9 mouse cellular contexts compared by ENCODE assay signal in the genomic region with DNA sequence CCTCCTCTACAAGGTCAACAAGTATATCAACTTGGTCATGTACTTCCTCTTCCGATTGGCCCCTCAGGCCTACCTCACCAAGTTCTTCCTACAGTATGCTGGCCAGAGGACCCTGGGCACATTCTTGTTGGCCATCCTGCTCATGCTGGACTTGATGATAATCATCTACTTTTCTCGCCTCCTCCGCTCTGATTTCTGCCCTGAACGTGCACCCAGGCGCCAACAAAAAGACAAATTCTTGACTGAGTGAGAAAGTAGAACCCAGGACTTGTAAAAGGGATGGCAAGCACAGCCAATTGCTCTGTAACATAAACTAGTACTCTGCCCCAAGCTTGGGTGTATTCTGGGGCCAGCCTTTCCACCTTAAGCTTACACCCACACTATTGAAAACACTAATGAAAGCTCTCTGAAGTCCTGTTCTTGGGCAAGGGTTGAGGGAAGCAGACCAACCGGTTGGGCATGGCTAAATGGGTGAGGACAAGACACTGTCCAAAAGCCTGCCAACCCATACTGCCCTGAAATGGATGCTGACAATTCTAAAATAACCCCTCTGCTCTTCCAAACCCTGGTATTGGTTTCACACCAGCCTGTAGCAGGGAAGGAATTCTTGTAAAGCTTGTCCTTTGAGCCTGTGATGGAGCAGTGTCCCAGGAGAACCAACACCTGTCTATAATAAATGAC. TPM values are rescaled to one million over a fixed set of nuclear protein-coding genes. Genes with fewer than 3 reads are reported as not detected.
DNase-seq lines count a peak whose midpoint lies in the region; ATAC-seq and TF ChIP-seq lines count a peak whose summit lies in the region.
"Had no signal": no experiment of that assay in that cellular context is flagged by ENCODE, and none has a peak within 500 bp of the region (broad histone marks: within the 10 kb centered on the region; RNA-seq: fewer than 3 reads in every experiment).

No protein-coding gene starts in this region.

- H3K36me3 ChIP-seq in heart, embryonic 15.5 days, result peaks cover 29% of the 10 kb centered on the region
- peaks cover 38% of the 10 kb centered on the region for H3K36me3 ChIP-seq in liver, embryonic 12.5 days
- H3K36me3 ChIP-seq in thymus, adult 2 months (ENCODE audit: control insufficient read depth, insufficient read depth, low read length), result peaks cover 17% of the 10 kb centered on the region

- H3K9ac ChIP-seq in heart, embryonic 15.5 days, result no peak overlapping the region
- H3K9ac ChIP-seq in liver, embryonic 12.5 days, result peak overlapping the region; percentile 97

- no peak for TF ChIP-seq CTCF in thymus, adult 2 months (IDR thresholded peaks at IDR 0.05; ENCODE audit: borderline replicate concordance, control insufficient read depth, extremely low read depth, insufficient read depth, low read length, poor library complexity)

- no peak for DNase-seq in heart, postnatal 10 days
- DNase-seq in CD4-positive helper T cell, adult 2 months (ENCODE audit: low read depth, low spot score), result peak; percentile 11
- DNase-seq in c-Kit-positive CD71-positive TER-119-negative erythroid progenitor cells, embryonic 14.5 days (ENCODE audit: low read depth), result peak; percentile 40
- DNase-seq in thymus, adult 2 months, result no peak
- no peak for DNase-seq in ovary, postnatal 10 days (ENCODE audit: low spot score)

- H3K9me3 ChIP-seq in heart, embryonic 15.5 days (replicated peaks), result no peaks in the 10 kb centered on the region
- H3K9me3 ChIP-seq in liver, embryonic 12.5 days (replicated peaks), result no peaks in the 10 kb centered on the region

- H3K27ac ChIP-seq in heart, embryonic 15.5 days, result 0 out of 2 replicates have a peak overlapping the region, but pooled peaks have one; percentile 16
- peak overlapping the region; percentile 100 for H3K27ac ChIP-seq in liver, embryonic 12.5 days
- no peak overlapping the region for H3K27ac ChIP-seq in thymus, adult 2 months (ENCODE audit: control insufficient read depth, insufficient read depth, low read length)

- peak overlapping the region; percentile 75; the same call in 1 of the 2 replicates for H3K4me3 ChIP-seq in heart, embryonic 15.5 days
- peak overlapping the region; percentile 94 for H3K4me3 ChIP-seq in liver, embryonic 12.5 days
- H3K4me3 ChIP-seq in thymus, adult 2 months (ENCODE audit: control insufficient read depth, insufficient read depth, low read length), result no peak overlapping the region

- WGBS in heart, embryonic 15.5 days, result 64% methylated on average over 6 of the region's 6 CpGs
- WGBS in liver, embryonic 12.5 days (ENCODE audit: insufficient replicate concordance), result 31% methylated on average over 6 of the region's 6 CpGs
- WGBS in thymus, adult 2 months, result 94% methylated on average over 6 of the region's 6 CpGs

- TF ChIP-seq POLR2A in thymus, adult 2 months (IDR thresholded peaks at IDR 0.05; ENCODE audit: control insufficient read depth, extremely low read depth, insufficient read depth, low read length, poor library complexity), result no peak

- H3K4me2 ChIP-seq in heart, embryonic 15.5 days, result peak overlapping the region; percentile 96
- peak overlapping the region; percentile 92 for H3K4me2 ChIP-seq in liver, embryonic 12.5 days

- intact Hi-C loops in heart, postnatal 10 days (cut with DNase I), result no loop called here

- no peaks in the 10 kb centered on the region for H3K27me3 ChIP-seq in heart, embryonic 15.5 days
- no peaks in the 10 kb centered on the region for H3K27me3 ChIP-seq in liver, embryonic 12.5 days (replicated peaks)
- no peaks in the 10 kb centered on the region for H3K27me3 ChIP-seq in thymus, adult 2 months (ENCODE audit: control insufficient read depth, insufficient read depth, low read length)

- H3K4me1 ChIP-seq in heart, embryonic 15.5 days (replicated peaks), result peaks cover 49% of the 10 kb centered on the region
- peaks cover 55% of the 10 kb centered on the region for H3K4me1 ChIP-seq in liver, embryonic 12.5 days
- H3K4me1 ChIP-seq in thymus, adult 2 months (replicated peaks; ENCODE audit: control insufficient read depth, insufficient read depth, low read length), result peaks cover 15% of the 10 kb centered on the region

- ATAC-seq in heart, embryonic 15.5 days (replicated peaks; ENCODE audit: insufficient number of reproducible peaks, insufficient read depth, low FRiP score, low read depth), result no peak
- ATAC-seq in liver, embryonic 12.5 days, result no peak
- ATAC-seq in activated CD4-positive, CD25-positive, alpha-beta regulatory T cell, adult 4 months, result no peak

RNA-seq across cellular contexts. Expression of a gene that starts 3.2 kb away (rescaled TPM):
- 717 and 816 TPM in 2 replicates for polyA plus RNA-seq in heart, embryonic 15.5 days (2015; fragmentation: Nextera tagmentation; extraction: Ambion mirVana)
- 100 to 1,000 TPM; 965 to 994 TPM for total RNA-seq in heart, postnatal 10 days (2021)
- 1,112 and 1,156 TPM in 2 replicates for polyA plus RNA-seq in liver, embryonic 12.5 days (2016; fragmentation: Nextera tagmentation; extraction: Ambion mirVana)
- 193 and 312 TPM in 2 replicates for polyA plus RNA-seq in thymus, adult 2 months (2012; rRNA removed)
- polyA plus RNA-seq in activated CD4-positive, CD25-positive, alpha-beta regulatory T cell, adult 4 months (2017; shearing (Covaris generic)), result 1,000 to 10,000 TPM; 3,988 to 4,036 TPM

RNA-seq across cellular contexts. Expression of a gene that starts 3.7 kb away (rescaled TPM):
- polyA plus RNA-seq in heart, embryonic 15.5 days (2015; fragmentation: Nextera tagmentation; extraction: Ambion mirVana), result 13.5 and 14.2 TPM in 2 replicates
- 1 to 10 TPM; 9.1 to 9.4 TPM for total RNA-seq in heart, postnatal 10 days (2021)
- 62.6 and 67.1 TPM in 2 replicates for polyA plus RNA-seq in liver, embryonic 12.5 days (2016; fragmentation: Nextera tagmentation; extraction: Ambion mirVana)
- polyA plus RNA-seq in thymus, adult 2 months (2012; rRNA removed), result 30.0 and 33.1 TPM in 2 replicates
- polyA plus RNA-seq in activated CD4-positive, CD25-positive, alpha-beta regulatory T cell, adult 4 months (2017; shearing (Covaris generic)), result 1 to 10 TPM; 2.3 to 4.3 TPM

RNA-seq across cellular contexts. Expression of a gene that starts 3.7 kb away (rescaled TPM):
- polyA plus RNA-seq in heart, embryonic 15.5 days (2015; fragmentation: Nextera tagmentation; extraction: Ambion mirVana), result 12.4 and 17.3 TPM in 2 replicates
- total RNA-seq in heart, postnatal 10 days (2021), result 1 to 10 TPM; 4.5 to 5.4 TPM
- 12.2 and 13.7 TPM in 2 replicates for polyA plus RNA-seq in liver, embryonic 12.5 days (2016; fragmentation: Nextera tagmentation; extraction: Ambion mirVana)
- 27.0 and 27.4 TPM in 2 replicates for polyA plus RNA-seq in thymus, adult 2 months (2012; rRNA removed)
- polyA plus RNA-seq in activated CD4-positive, CD25-positive, alpha-beta regulatory T cell, adult 4 months (2017; shearing (Covaris generic)), result 10 to 100 TPM in 1 of 2 experiments, 1 to 10 TPM in 1; 9.4 to 13.2 TPM

RNA-seq across cellular contexts. Expression of a gene that starts 8.0 kb away (rescaled TPM):
- polyA plus RNA-seq in heart, embryonic 15.5 days (2015; fragmentation: Nextera tagmentation; extraction: Ambion mirVana), result 54.5 and 72.1 TPM in 2 replicates
- 10 to 100 TPM; 22.3 to 24.3 TPM for total RNA-seq in heart, postnatal 10 days (2021)
- 20.3 and 24.0 TPM in 2 replicates for polyA plus RNA-seq in liver, embryonic 12.5 days (2016; fragmentation: Nextera tagmentation; extraction: Ambion mirVana)
- polyA plus RNA-seq in thymus, adult 2 months (2012; rRNA removed), result 15.4 and 18.5 TPM in 2 replicates
- polyA plus RNA-seq in activated CD4-positive, CD25-positive, alpha-beta regulatory T cell, adult 4 months (2017; shearing (Covaris generic)), result not detected
- total RNA-seq: monocyte, adult 5-6 weeks had no signal

RNA-seq across cellular contexts. Expression of a gene that starts 13.0 kb away (rescaled TPM):
- 2.9 and 3.0 TPM in 2 replicates for polyA plus RNA-seq in heart, embryonic 15.5 days (2015; fragmentation: Nextera tagmentation; extraction: Ambion mirVana)
- total RNA-seq in heart, postnatal 10 days (2021), result 1 to 10 TPM; 1.5 to 3.1 TPM
- 0.31 and 0.63 TPM in 2 replicates for polyA plus RNA-seq in liver, embryonic 12.5 days (2016; fragmentation: Nextera tagmentation; extraction: Ambion mirVana)
- 0.23 and 0.66 TPM in 2 replicates for polyA plus RNA-seq in thymus, adult 2 months (2012; rRNA removed)
- polyA plus RNA-seq in activated CD4-positive, CD25-positive, alpha-beta regulatory T cell, adult 4 months (2017; shearing (Covaris generic)), result 1 to 10 TPM in 1 of 2 experiments, under 1 TPM in 1; 0.49 to 2.5 TPM
- total RNA-seq: monocyte, adult 5-6 weeks had no signal

Comparison
In these comparisons a context has a peak if more than half of its experiments do, and no peak if none do; other contexts are left out.
1. DNase-seq: peak in CD4-positive helper T cell, adult 2 months (single experiment) and c-Kit-positive CD71-positive TER-119-negative erythroid progenitor cells, embryonic 14.5 days (single experiment); none in heart, postnatal 10 days (0 of 2), thymus, adult 2 months (single experiment) and ovary, postnatal 10 days (single experiment).